Mouse (Mus musculus) ES-E14 (cell line): ENCODE measurements around the gene Hspa2.

ENCODE experiments used
- MAFK ChIP-seq: IDR thresholded peaks from 2 replicates; pipeline ENCODE4 v1.6.1; 2014; ENCODE audit warnings: mild to moderate bottlenecking, low read depth, low read length, inconsistent platforms; ENCODE audit not compliant: insufficient read depth
- ZNF384 ChIP-seq: IDR thresholded peaks from 2 replicates; pipeline ENCODE4 v1.6.1; 2012; ENCODE audit warnings: low read depth, low read length, inconsistent platforms

- TF ChIP-seq ZNF384 (no peak), MAFK (no peak)
These were observed 31.6 kb downstream of the Hspa2 start for GRCm38 (mm10) chr12:76435549-76435948.
